In genomic region chr9:95558726-95559058, GRCm38 (mm10) we compare ENCODE assay signal across 8 mouse cellular contexts. TPM values are rescaled to one million over a fixed set of nuclear protein-coding genes. Genes with fewer than 3 reads are reported as not detected.
DNase-seq lines count a peak whose midpoint lies in the region; ATAC-seq and TF ChIP-seq lines count a peak whose summit lies in the region.

No protein-coding gene starts in this region.

- H3K9me3 ChIP-seq in kidney, postnatal 0 days (replicated peaks; ENCODE audit: low read length) = no peaks in the 10 kb centered on the region
- no peaks in the 10 kb centered on the region for H3K9me3 ChIP-seq in embryonic facial prominence, embryonic 13.5 days
- H3K9me3 ChIP-seq in midbrain, postnatal 0 days (ENCODE audit: low read length) = no peaks in the 10 kb centered on the region

- peaks cover 35% of the 10 kb centered on the region for H3K27me3 ChIP-seq in kidney, postnatal 0 days (ENCODE audit: insufficient read depth, low read length)
- H3K27me3 ChIP-seq in embryonic facial prominence, embryonic 13.5 days = peaks cover 90% of the 10 kb centered on the region
- H3K27me3 ChIP-seq in midbrain, postnatal 0 days (ENCODE audit: insufficient read depth, low read length) = 0 out of 2 replicates have a peak, but pooled peaks cover 3% of the 10 kb centered on the region

- TF ChIP-seq CTCF in kidney, postnatal 0 days (IDR thresholded peaks at IDR 0.05; ENCODE audit: low read depth) = no peak
- TF ChIP-seq CTCF in midbrain, postnatal 0 days (IDR thresholded peaks at IDR 0.05) = no peak

- no peak for ATAC-seq in kidney, postnatal 0 days (replicated peaks; ENCODE audit: low FRiP score, low read depth)
- no peak for ATAC-seq in embryonic facial prominence, embryonic 13.5 days (ENCODE audit: insufficient number of reproducible peaks, insufficient read depth, low FRiP score, low TSS enrichment, low read depth)
- ATAC-seq in midbrain, postnatal 0 days (ENCODE audit: low FRiP score) = no peak
- ATAC-seq in granulocyte monocyte progenitor cell, adult 5-6 weeks (replicated peaks; ENCODE audit: poor library complexity, severe bottlenecking) = no peak

- DNase-seq in kidney, postnatal 0 days (ENCODE audit: low spot score) = no peak
- no peak for DNase-seq in kidney, adult 8-10 months
- peak; percentile 2 for DNase-seq in induced T-regulatory cell, adult 2 months (ENCODE audit: low read depth)
- DNase-seq in midbrain, postnatal 0 days (ENCODE audit: low spot score) = no peak
- no peak for DNase-seq in gastrocnemius, postnatal 4 days (ENCODE audit: low spot score in 2 of 2)
- no peak for DNase-seq in lung, adult 18-20 months

- no peaks in the 10 kb centered on the region for H3K36me3 ChIP-seq in kidney, postnatal 0 days (ENCODE audit: insufficient read depth, low read length)
- H3K36me3 ChIP-seq in embryonic facial prominence, embryonic 13.5 days = no peaks in the 10 kb centered on the region
- H3K36me3 ChIP-seq in midbrain, postnatal 0 days (ENCODE audit: insufficient read depth, low read length) = no peaks in the 10 kb centered on the region

- WGBS in kidney, postnatal 0 days = 10% methylated on average over 11 of the region's 11 CpGs
- WGBS in embryonic facial prominence, embryonic 13.5 days = 8% methylated on average over 11 of the region's 11 CpGs
- 9% methylated on average over 11 of the region's 11 CpGs for WGBS in midbrain, postnatal 0 days

- peaks cover 6% of the 10 kb centered on the region; the same call in 1 of the 2 replicates for H3K4me1 ChIP-seq in kidney, postnatal 0 days (replicated peaks; ENCODE audit: insufficient read depth, low read length)
- H3K4me1 ChIP-seq in embryonic facial prominence, embryonic 13.5 days = peaks cover 14% of the 10 kb centered on the region
- H3K4me1 ChIP-seq in midbrain, postnatal 0 days (ENCODE audit: insufficient read depth, low read length) = peaks cover 26% of the 10 kb centered on the region

- H3K27ac ChIP-seq in kidney, postnatal 0 days = no peak overlapping the region
- no peak overlapping the region for H3K27ac ChIP-seq in embryonic facial prominence, embryonic 13.5 days
- peak overlapping the region; percentile 78; the same call in 1 of the 2 replicates for H3K27ac ChIP-seq in midbrain, postnatal 0 days (ENCODE audit: low read depth, low read length)

- no peak overlapping the region for H3K9ac ChIP-seq in kidney, postnatal 0 days (ENCODE audit: low read depth, low read length)
- no peak overlapping the region for H3K9ac ChIP-seq in embryonic facial prominence, embryonic 13.5 days
- peak overlapping the region; percentile 80 for H3K9ac ChIP-seq in midbrain, postnatal 0 days (replicated peaks; ENCODE audit: low read length, poor library complexity, severe bottlenecking)

- H3K4me3 ChIP-seq in kidney, postnatal 0 days (replicated peaks; ENCODE audit: low read depth, low read length) = peak overlapping the region; percentile 67; the same call in 1 of the 2 replicates
- H3K4me3 ChIP-seq in embryonic facial prominence, embryonic 13.5 days = peak overlapping the region; percentile 69
- H3K4me3 ChIP-seq in midbrain, postnatal 0 days (ENCODE audit: low read depth, low read length) = peak overlapping the region; percentile 66

- peak overlapping the region; percentile 95; the same call in 1 of the 2 replicates for H3K4me2 ChIP-seq in kidney, postnatal 0 days (ENCODE audit: low read length)
- peak overlapping the region; percentile 98 for H3K4me2 ChIP-seq in embryonic facial prominence, embryonic 13.5 days
- peak overlapping the region; percentile 95 for H3K4me2 ChIP-seq in midbrain, postnatal 0 days (ENCODE audit: low read depth, low read length, poor library complexity, severe bottlenecking)

RNA-seq across cellular contexts. Expression of gene Paqr9, which starts 0.8 kb away (rescaled TPM):
- 2.8 TPM in 2 replicates for polyA plus RNA-seq in kidney, postnatal 0 days (2015; fragmentation: Nextera tagmentation; extraction: Ambion mirVana)
- 0.15 and 0.32 TPM in 2 replicates for polyA plus RNA-seq in embryonic facial prominence, embryonic 13.5 days (2015; fragmentation: Nextera tagmentation; extraction: Ambion mirVana)
- total RNA-seq in midbrain, postnatal 0 days (2014; rRNA removed) = 29.5 and 32.3 TPM in 2 replicates
- polyA plus RNA-seq in midbrain, postnatal 0 days (2015; fragmentation: Nextera tagmentation; extraction: Ambion mirVana) = 6.1 and 6.5 TPM in 2 replicates
- 1 to 10 TPM; 2.8 to 3.5 TPM for total RNA-seq in gastrocnemius, postnatal 4 days (2021)
- total RNA-seq in granulocyte monocyte progenitor cell, adult 5-6 weeks (2014; fragmentation: Nextera tagmentation) = 0.02 and 0.04 TPM in 2 replicates
- under 0.01 and 0.09 TPM in 2 replicates for total RNA-seq in granulocyte monocyte progenitor cell, adult 5-6 weeks (2017)

RNA-seq across cellular contexts. Expression of gene U2surp, which starts 46.9 kb away (rescaled TPM):
- 138 and 139 TPM in 2 replicates for polyA plus RNA-seq in kidney, postnatal 0 days (2015; fragmentation: Nextera tagmentation; extraction: Ambion mirVana)
- polyA plus RNA-seq in embryonic facial prominence, embryonic 13.5 days (2015; fragmentation: Nextera tagmentation; extraction: Ambion mirVana) = 169 and 178 TPM in 2 replicates
- total RNA-seq in midbrain, postnatal 0 days (2014; rRNA removed) = 37.8 and 51.2 TPM in 2 replicates
- 116 and 138 TPM in 2 replicates for polyA plus RNA-seq in midbrain, postnatal 0 days (2015; fragmentation: Nextera tagmentation; extraction: Ambion mirVana)
- 10 to 100 TPM; 42.3 to 49.2 TPM for total RNA-seq in gastrocnemius, postnatal 4 days (2021)
- total RNA-seq in granulocyte monocyte progenitor cell, adult 5-6 weeks (2014; fragmentation: Nextera tagmentation) = 84.3 and 94.2 TPM in 2 replicates
- 186 and 187 TPM in 2 replicates for total RNA-seq in granulocyte monocyte progenitor cell, adult 5-6 weeks (2017)
